Mouse (Mus musculus): Measurements from ENCODE around the gene Ost4. TPM values are rescaled to one million over a fixed set of nuclear protein-coding genes. Genes with fewer than 3 reads are reported as not detected.
A peak's percentile ranks its signal among the peaks of the same experiment; 100 is the strongest.

Gene Ost4
- total and polyA plus RNA-seq, 3 experiments: 220 to 478 (median 321) TPM

DNA sequence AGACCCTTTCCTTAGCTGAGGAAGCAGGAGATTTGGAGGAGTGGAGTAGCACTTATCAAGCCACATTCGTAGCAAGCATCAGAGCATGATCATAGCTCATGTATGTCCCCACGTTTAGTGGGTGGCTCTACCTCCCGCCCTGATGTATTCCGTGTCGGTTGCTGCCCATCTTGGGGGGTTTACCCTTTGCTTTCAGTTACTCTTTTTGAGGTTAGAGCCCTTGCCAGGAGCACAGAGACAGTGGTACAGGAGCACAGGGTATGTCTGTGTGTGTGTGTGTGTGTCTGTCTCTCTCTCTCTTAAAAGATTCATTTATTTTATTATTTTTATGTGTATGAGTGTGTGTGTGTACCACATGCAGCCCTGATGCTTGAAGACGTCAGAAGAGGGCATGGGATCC lies 15.5 kb upstream of the Ost4 start:
- no peak for TF ChIP-seq SMC3 (IDR thresholded peaks at IDR 0.05; ENCODE audit: low read depth, low read length)
- TF ChIP-seq MAZ (IDR thresholded peaks at IDR 0.05; ENCODE audit: low read depth, low read length): 0 out of 2 replicates have a peak, but pooled peaks have one; percentile 9
- no peaks in the 10 kb centered on the region for H3K9me3 ChIP-seq (replicated peaks; ENCODE audit: insufficient read depth, low read length)
- no peaks in the 10 kb centered on the region for H3K27me3 ChIP-seq (ENCODE audit: control insufficient read depth in 1 of 2, insufficient read depth in 2 of 2, low read length in 2 of 2)
- peaks cover 0 to 2% of the 10 kb centered on the region in 2 experiments; a peak in 1 of 4 replicates for H3K36me3 ChIP-seq (ENCODE audit: control insufficient read depth in 1 of 2, insufficient read depth in 2 of 2, low read length in 2 of 2)
- peak overlapping the region; percentile 69 for H3K9ac ChIP-seq (ENCODE audit: control insufficient read depth, low read depth, low read length, poor library complexity, severe bottlenecking)
- H3K4me1 ChIP-seq (ENCODE audit: control insufficient read depth in 1 of 2, insufficient read depth in 2 of 2, low read length in 2 of 2): peaks cover 5 to 11% of the 10 kb centered on the region in 2 experiments; a peak in 3 of 4 replicates
- DNase-seq (ENCODE audit: low read depth, low spot score): no peak
- H3K27ac ChIP-seq (ENCODE audit: control insufficient read depth, low read depth, low read length): no peak overlapping the region
- H3K79me2 ChIP-seq (ENCODE audit: control insufficient read depth, insufficient read depth, low read length, poor library complexity): peaks cover 14% of the 10 kb centered on the region
- peak overlapping the region; percentile 74 to 89 for H3K4me3 ChIP-seq (ENCODE audit: control insufficient read depth in 1 of 2, insufficient read depth in 1 of 2, low read depth in 2 of 2, low read length in 2 of 2)

DNA sequence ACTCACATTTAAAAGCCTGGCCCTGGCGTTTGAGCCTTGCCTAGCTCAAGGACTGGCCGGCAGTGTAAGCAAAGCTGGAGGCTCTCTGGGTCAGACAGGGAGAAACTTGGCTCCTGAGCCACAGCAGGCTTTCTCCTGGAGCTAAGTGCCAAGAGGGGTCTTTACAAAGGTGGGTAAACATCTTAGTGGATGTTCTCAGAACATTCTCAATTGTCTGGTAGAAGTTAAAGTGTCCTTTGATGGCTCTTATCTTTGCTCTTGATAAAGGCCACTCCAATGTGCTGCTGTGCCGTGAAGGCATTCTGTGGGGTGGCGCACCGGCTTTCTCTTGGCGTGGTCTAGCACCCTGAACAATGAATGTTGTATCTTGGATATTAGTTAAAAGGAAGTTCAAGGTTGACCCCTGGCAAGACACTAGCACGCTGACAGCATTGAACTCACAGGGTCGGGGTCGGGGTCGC lies 15.0 kb upstream of the Ost4 start:
- Histone ChIP-seq H3K9me3 (replicated peaks; ENCODE audit: insufficient read depth, low read length) (no peaks in the 10 kb centered on the region), H3K4me3 (ENCODE audit: control insufficient read depth in 1 of 2, insufficient read depth in 1 of 2, low read depth in 2 of 2, low read length in 2 of 2) (peak overlapping the region; percentile 74 to 89), H3K79me2 (ENCODE audit: control insufficient read depth, insufficient read depth, low read length, poor library complexity) (peaks cover 14% of the 10 kb centered on the region), H3K4me1 (ENCODE audit: control insufficient read depth in 1 of 2, insufficient read depth in 2 of 2, low read length in 2 of 2) (peaks cover 5 to 11% of the 10 kb centered on the region in 2 experiments; a peak in 3 of 4 replicates), H3K27ac (ENCODE audit: control insufficient read depth, low read depth, low read length) (0 out of 2 replicates have a peak overlapping the region, but pooled peaks have one; percentile 1), H3K27me3 (ENCODE audit: control insufficient read depth in 1 of 2, insufficient read depth in 2 of 2, low read length in 2 of 2) (no peaks in the 10 kb centered on the region), H3K36me3 (ENCODE audit: control insufficient read depth in 1 of 2, insufficient read depth in 2 of 2, low read length in 2 of 2) (peaks cover 0 to 2% of the 10 kb centered on the region in 2 experiments; a peak in 1 of 4 replicates), H3K9ac (ENCODE audit: control insufficient read depth, low read depth, low read length, poor library complexity, severe bottlenecking) (peak overlapping the region; percentile 69)
- TF ChIP-seq USF1 (IDR thresholded peaks at IDR 0.05; ENCODE audit: low read depth, low read length) (no peak), ELF1 (IDR thresholded peaks at IDR 0.05; ENCODE audit: low read depth, low read length) (0 out of 2 replicates have a peak, but pooled peaks have one; percentile 4), USF2 (IDR thresholded peaks at IDR 0.05; ENCODE audit: borderline replicate concordance in 1 of 2, insufficient read depth in 1 of 2, low read depth in 1 of 2, low read length in 2 of 2) (no peak), MXI1 (IDR thresholded peaks at IDR 0.05; ENCODE audit: low read depth, low read length) (peak; percentile 58; the same call in 1 of the 2 replicates), MAFK (IDR thresholded peaks at IDR 0.05; ENCODE audit: borderline replicate concordance, low read depth, low read length) (no peak), GATA1 (IDR thresholded peaks at IDR 0.05; ENCODE audit: low read depth, low read length) (peak; percentile 76), ETS1 (IDR thresholded peaks at IDR 0.05; ENCODE audit: low read depth, low read length) (no peak), MAX (IDR thresholded peaks at IDR 0.05; ENCODE audit: low read length) (no peak), MYC (IDR thresholded peaks at IDR 0.05; ENCODE audit: low read depth, low read length) (0 out of 2 replicates have a peak, but pooled peaks have one; percentile 33), MAZ (IDR thresholded peaks at IDR 0.05; ENCODE audit: low read depth, low read length) (no peak), UBTF (IDR thresholded peaks at IDR 0.05; ENCODE audit: borderline replicate concordance, insufficient read depth, low read depth, low read length) (no peak), POLR2A (IDR thresholded peaks at IDR 0.05; ENCODE audit: control insufficient read depth in 1 of 2, insufficient read depth in 1 of 2, low read depth in 1 of 2, low read length in 2 of 2, poor library complexity in 1 of 2) (peak in 1 of 2 experiments; percentile 25; a peak in 1 of 4 replicates), BHLHE40 (IDR thresholded peaks at IDR 0.05; ENCODE audit: borderline replicate concordance, low read depth, low read length) (no peak), CTCF (IDR thresholded peaks at IDR 0.05 in 2 of 3, conservative IDR thresholded peaks at IDR 0.05 in 1 of 3; ENCODE audit: control insufficient read depth in 1 of 3, insufficient read depth in 1 of 3, low read depth in 2 of 3, low read length in 3 of 3, poor library complexity in 1 of 3, severe bottlenecking in 1 of 3) (no peak; a peak in 1 of 6 replicates), ZKSCAN1 (IDR thresholded peaks at IDR 0.05; ENCODE audit: low read depth, low read length) (no peak), E2F4 (IDR thresholded peaks at IDR 0.05; ENCODE audit: borderline replicate concordance, low read depth, low read length) (no peak), POLR2AphosphoS2 (IDR thresholded peaks at IDR 0.05; ENCODE audit: low read length) (no peak), NELFE (IDR thresholded peaks at IDR 0.05; ENCODE audit: low read depth, low read length) (no peak), SIN3A (IDR thresholded peaks at IDR 0.05; ENCODE audit: low read length) (no peak), TAL1 (IDR thresholded peaks at IDR 0.05; ENCODE audit: low read length) (no peak), KAT2A (conservative IDR thresholded peaks at IDR 0.05; ENCODE audit: low read depth, low read length) (no peak), RCOR1 (IDR thresholded peaks at IDR 0.05; ENCODE audit: low read depth, low read length) (no peak), GABPA (IDR thresholded peaks at IDR 0.05; ENCODE audit: low read depth, low read length) (no peak), ZC3H11A (IDR thresholded peaks at IDR 0.05; ENCODE audit: low read depth, low read length) (no peak)
- peak; percentile 59 for DNase-seq (ENCODE audit: low read depth, low spot score)
